Mouse (Mus musculus): ENCODE measurements at regions not wholly inside any gene's neighbourhood (a gene's known extent, or its start where the extent isn't known, plus 50 kb on each side); places are given as distances from the start of the nearest gene placed in this dataset.

- H3K4me3 ChIP-seq (ENCODE audit: low read length): no peak overlapping the region
- H3K4me2 ChIP-seq (ENCODE audit: low read depth, low read length): no peak overlapping the region
- H3K27ac ChIP-seq (ENCODE audit: low read length): no peak overlapping the region
- H3K9ac ChIP-seq (ENCODE audit: low read depth, low read length): no peak overlapping the region
- H3K27me3 ChIP-seq (replicated peaks; ENCODE audit: control insufficient read depth, insufficient read depth, low read length): no peaks in the 10 kb centered on the region
- no peaks in the 10 kb centered on the region for H3K9me3 ChIP-seq (ENCODE audit: control insufficient read depth, low read length)
- no peaks in the 10 kb centered on the region for H3K36me3 ChIP-seq (ENCODE audit: control insufficient read depth, insufficient read depth, low read length)
- WGBS: 90% methylated on average over 3 of the region's 3 CpGs
- H3K4me1 ChIP-seq (ENCODE audit: control insufficient read depth, insufficient read depth, low read length): peaks cover 6% of the 10 kb centered on the region
- no peak for ATAC-seq
Measured at GRCm38 (mm10) chr9:42182400-42182799, 58.3 kb upstream of the Sorl1 start.

GRCm38 (mm10) chr9:42180152-42180551 is 56.1 kb upstream of the Sorl1 start:
- 83% methylated on average over 4 of the region's 4 CpGs for WGBS
- no peak for ATAC-seq
- Histone ChIP-seq H3K4me1 (ENCODE audit: control insufficient read depth, insufficient read depth, low read length) (peaks cover 2% of the 10 kb centered on the region; the same call in 1 of the 2 replicates), H3K27ac (ENCODE audit: low read length) (no peak overlapping the region), H3K9me3 (ENCODE audit: control insufficient read depth, low read length) (no peaks in the 10 kb centered on the region), H3K36me3 (ENCODE audit: control insufficient read depth, insufficient read depth, low read length) (no peaks in the 10 kb centered on the region), H3K4me2 (ENCODE audit: low read depth, low read length) (no peak overlapping the region), H3K9ac (ENCODE audit: low read depth, low read length) (no peak overlapping the region), H3K27me3 (replicated peaks; ENCODE audit: control insufficient read depth, insufficient read depth, low read length) (no peaks in the 10 kb centered on the region), H3K4me3 (ENCODE audit: low read length) (no peak overlapping the region)

GRCm38 (mm10) chr9:42178759-42179377 is 54.8 kb upstream of the Sorl1 start:
- no peaks in the 10 kb centered on the region for H3K27me3 ChIP-seq (replicated peaks; ENCODE audit: control insufficient read depth, insufficient read depth, low read length)
- H3K36me3 ChIP-seq (ENCODE audit: control insufficient read depth, insufficient read depth, low read length): no peaks in the 10 kb centered on the region
- H3K4me3 ChIP-seq (ENCODE audit: low read length): no peak overlapping the region
- no peak overlapping the region for H3K27ac ChIP-seq (ENCODE audit: low read length)
- no peak overlapping the region for H3K4me2 ChIP-seq (ENCODE audit: low read depth, low read length)
- no peak overlapping the region for H3K9ac ChIP-seq (ENCODE audit: low read depth, low read length)
- H3K4me1 ChIP-seq (ENCODE audit: control insufficient read depth, insufficient read depth, low read length): no peaks in the 10 kb centered on the region
- WGBS: 44% methylated on average over 4 of the region's 4 CpGs
- ATAC-seq: no peak
- H3K9me3 ChIP-seq (ENCODE audit: control insufficient read depth, low read length): no peaks in the 10 kb centered on the region

- H3K4me2 ChIP-seq (ENCODE audit: low read depth, low read length): no peak overlapping the region
- H3K9ac ChIP-seq (ENCODE audit: low read depth, low read length): no peak overlapping the region
- H3K4me1 ChIP-seq (ENCODE audit: control insufficient read depth, insufficient read depth, low read length): no peaks in the 10 kb centered on the region
- H3K36me3 ChIP-seq (ENCODE audit: control insufficient read depth, insufficient read depth, low read length): no peaks in the 10 kb centered on the region
- no peaks in the 10 kb centered on the region for H3K27me3 ChIP-seq (replicated peaks; ENCODE audit: control insufficient read depth, insufficient read depth, low read length)
- no peak for ATAC-seq
- no peak overlapping the region for H3K27ac ChIP-seq (ENCODE audit: low read length)
- no peak overlapping the region for H3K4me3 ChIP-seq (ENCODE audit: low read length)
- no peaks in the 10 kb centered on the region for H3K9me3 ChIP-seq (ENCODE audit: control insufficient read depth, low read length)
- WGBS: 57% methylated on average over 2 of the region's 2 CpGs
Measured at GRCm38 (mm10) chr9:42174349-42174955, 50.4 kb upstream of the Sorl1 start.
